ENCODE assay signal across 8 mouse cellular contexts in genomic region chr11:21996661-21997560, GRCm38 (mm10). TPM values are rescaled to one million over a fixed set of nuclear protein-coding genes. Genes with fewer than 3 reads are reported as not detected.
DNase-seq lines count a peak whose midpoint lies in the region; ATAC-seq and TF ChIP-seq lines count a peak whose summit lies in the region.
"Had no signal": no experiment of that assay in that cellular context is flagged by ENCODE, and none has a peak within 500 bp of the region (broad histone marks: within the 10 kb centered on the region; RNA-seq: fewer than 3 reads in every experiment).

No protein-coding gene starts in this region.

- under 1% methylated on average over 43 of the region's 63 CpGs for WGBS in embryonic facial prominence, embryonic 14.5 days
- 2% methylated on average over 63 of the region's 63 CpGs for WGBS in midbrain, postnatal 0 days

- H3K36me3 ChIP-seq in embryonic facial prominence, embryonic 14.5 days (ENCODE audit: control insufficient read depth, insufficient read depth, low read length): no peaks in the 10 kb centered on the region
- H3K36me3 ChIP-seq in midbrain, postnatal 0 days (ENCODE audit: insufficient read depth, low read length): no peaks in the 10 kb centered on the region

- H3K4me1 ChIP-seq in embryonic facial prominence, embryonic 14.5 days (ENCODE audit: control insufficient read depth, insufficient read depth, low read length): peaks cover 11% of the 10 kb centered on the region; the same call in 1 of the 2 replicates
- H3K4me1 ChIP-seq in midbrain, postnatal 0 days (ENCODE audit: insufficient read depth, low read length): peaks cover 4% of the 10 kb centered on the region; the same call in 1 of the 2 replicates

- peaks cover 5% of the 10 kb centered on the region; the same call in 1 of the 2 replicates for H3K9me3 ChIP-seq in embryonic facial prominence, embryonic 14.5 days (ENCODE audit: control insufficient read depth, low read length)
- H3K9me3 ChIP-seq in midbrain, postnatal 0 days (ENCODE audit: low read length): no peaks in the 10 kb centered on the region

- peak overlapping the region; percentile 89 for H3K4me2 ChIP-seq in embryonic facial prominence, embryonic 14.5 days (ENCODE audit: low read depth, low read length)
- peak overlapping the region; percentile 52 for H3K4me2 ChIP-seq in midbrain, postnatal 0 days (ENCODE audit: low read depth, low read length, poor library complexity, severe bottlenecking)

- no peak overlapping the region for H3K27ac ChIP-seq in embryonic facial prominence, embryonic 14.5 days (replicated peaks; ENCODE audit: low read depth, low read length)
- no peak overlapping the region; the same call in none of the 2 replicates for H3K27ac ChIP-seq in midbrain, postnatal 0 days (ENCODE audit: low read depth, low read length)
- H3K27ac ChIP-seq: liver, embryonic 14.5 days had no signal

- no peak for TF ChIP-seq CTCF in midbrain, postnatal 0 days (IDR thresholded peaks at IDR 0.05)

- ATAC-seq in embryonic facial prominence, embryonic 14.5 days (ENCODE audit: low read depth): peak; percentile 31; the same call in 1 of the 2 replicates
- ATAC-seq in midbrain, postnatal 0 days (ENCODE audit: low FRiP score): peak; percentile 47

- intact Hi-C loops in heart, postnatal 36 days (cut with DNase I): no loop called here
- intact Hi-C loops in left cerebral cortex, postnatal 25 days (cut with DNase I): no loop called here

- DNase-seq in thymus, postnatal 4 days: peak; percentile 17
- DNase-seq in thymus, adult 18-20 months: no peak
- DNase-seq in embryonic facial prominence, embryonic 14.5 days (ENCODE audit: low spot score): no peak
- DNase-seq in heart, postnatal 36 days: peak; percentile 31 to 39
- peak; percentile 32 to 41 for DNase-seq in left cerebral cortex, postnatal 25 days (ENCODE audit: low spot score in 2 of 2)
- no peak for DNase-seq in midbrain, postnatal 0 days (ENCODE audit: low spot score)
- DNase-seq in spleen, adult 12 weeks (ENCODE audit: low spot score): no peak

- peak overlapping the region; percentile 55 for H3K4me3 ChIP-seq in embryonic facial prominence, embryonic 14.5 days (ENCODE audit: low read depth, low read length)
- H3K4me3 ChIP-seq in midbrain, postnatal 0 days (ENCODE audit: low read depth, low read length): peak overlapping the region; percentile 31

- peaks cover 98% of the 10 kb centered on the region for H3K27me3 ChIP-seq in embryonic facial prominence, embryonic 14.5 days (replicated peaks; ENCODE audit: control insufficient read depth, insufficient read depth, low read length)
- H3K27me3 ChIP-seq in midbrain, postnatal 0 days (ENCODE audit: insufficient read depth, low read length): peaks cover 43% of the 10 kb centered on the region

- peak overlapping the region; percentile 21; the same call in 1 of the 2 replicates for H3K9ac ChIP-seq in embryonic facial prominence, embryonic 14.5 days (ENCODE audit: low read depth, low read length)
- peak overlapping the region; percentile 42 for H3K9ac ChIP-seq in midbrain, postnatal 0 days (replicated peaks; ENCODE audit: low read length, poor library complexity, severe bottlenecking)
- H3K9ac ChIP-seq: liver, embryonic 14.5 days had no signal

RNA-seq across cellular contexts. Expression of gene Otx1, which starts 5.8 kb away (rescaled TPM):
- 2.8 TPM in 2 replicates for polyA plus RNA-seq in embryonic facial prominence, embryonic 14.5 days (2014; fragmentation: Nextera tagmentation; extraction: Ambion mirVana)
- not detected for total RNA-seq in heart, postnatal 36 days (2021)
- total RNA-seq in left cerebral cortex, postnatal 25 days (2021): 1 to 10 TPM; 6.0 to 6.3 TPM
- 5.5 and 6.5 TPM in 2 replicates for total RNA-seq in midbrain, postnatal 0 days (2014; rRNA removed)
- 7.6 and 8.1 TPM in 2 replicates for polyA plus RNA-seq in midbrain, postnatal 0 days (2015; fragmentation: Nextera tagmentation; extraction: Ambion mirVana)
- polyA plus RNA-seq: liver, embryonic 14.5 days had no signal

Comparison
In these comparisons a context has a peak if more than half of its experiments do, and no peak if none do; other contexts are left out.
1. DNase-seq: peak in thymus, postnatal 4 days (single experiment), heart, postnatal 36 days (2 of 2) and left cerebral cortex, postnatal 25 days (2 of 2); none in thymus, adult 18-20 months (0 of 2), embryonic facial prominence, embryonic 14.5 days (single experiment), midbrain, postnatal 0 days (single experiment) and spleen, adult 12 weeks (single experiment).